Mouse (Mus musculus): ENCODE results near the gene Macrod2. TPM values are rescaled to one million over a fixed set of nuclear protein-coding genes. Genes with fewer than 3 reads are reported as not detected.

Gene Macrod2
- polyA plus RNA-seq, 1 experiment from 2014 or later, result 32.9 TPM

DNA sequence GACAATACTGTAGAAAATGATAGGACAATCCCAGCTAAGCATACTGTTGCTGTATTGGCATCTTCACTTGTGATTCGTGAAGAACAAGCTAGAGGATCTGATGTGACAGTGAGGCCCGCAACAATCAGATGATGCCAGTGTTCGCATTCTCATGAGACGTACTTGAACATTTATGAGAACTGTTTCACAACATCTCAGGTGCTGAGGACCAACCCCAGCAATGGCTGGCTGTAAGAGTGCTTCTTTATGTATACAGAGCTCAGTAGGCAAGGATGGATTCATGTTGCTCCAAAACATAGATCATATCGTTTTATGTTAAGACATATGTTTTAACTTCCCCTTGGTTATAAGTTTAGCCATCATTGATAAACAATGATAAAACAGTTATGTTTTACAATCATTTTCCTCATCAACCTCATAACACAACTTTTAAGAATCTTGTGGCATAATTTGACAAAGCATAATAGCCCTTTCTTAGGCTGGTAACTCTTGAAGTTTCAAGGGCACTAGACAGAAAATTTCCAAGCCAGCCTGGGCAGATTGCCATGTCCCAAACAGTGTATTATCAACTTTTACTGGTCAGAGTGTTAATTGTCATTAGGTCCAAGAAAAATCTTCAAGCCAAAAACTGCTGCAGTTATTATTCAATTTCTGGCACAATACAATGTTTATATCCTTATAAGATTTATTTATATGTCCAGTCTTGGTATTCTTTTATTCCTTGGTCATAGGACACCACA is 140.9 kb downstream of the Macrod2 start:
- H3K36me3 ChIP-seq (ENCODE audit: control insufficient read depth, insufficient read depth, low read length), result no peaks in the 10 kb centered on the region
- H3K9me3 ChIP-seq (ENCODE audit: control insufficient read depth, low read length), result no peaks in the 10 kb centered on the region
- H3K4me3 ChIP-seq (ENCODE audit: low read length), result no peak overlapping the region
- no peak overlapping the region for H3K4me2 ChIP-seq (ENCODE audit: low read depth, low read length)
- 88% methylated on average over 5 of the region's 5 CpGs for WGBS
- no peak overlapping the region for H3K9ac ChIP-seq (ENCODE audit: low read depth, low read length)
- H3K4me1 ChIP-seq (ENCODE audit: control insufficient read depth, insufficient read depth, low read length), result no peaks in the 10 kb centered on the region
- H3K27ac ChIP-seq (ENCODE audit: low read length), result no peak overlapping the region
- no peak for ATAC-seq
- no peaks in the 10 kb centered on the region for H3K27me3 ChIP-seq (replicated peaks; ENCODE audit: control insufficient read depth, insufficient read depth, low read length)

DNA sequence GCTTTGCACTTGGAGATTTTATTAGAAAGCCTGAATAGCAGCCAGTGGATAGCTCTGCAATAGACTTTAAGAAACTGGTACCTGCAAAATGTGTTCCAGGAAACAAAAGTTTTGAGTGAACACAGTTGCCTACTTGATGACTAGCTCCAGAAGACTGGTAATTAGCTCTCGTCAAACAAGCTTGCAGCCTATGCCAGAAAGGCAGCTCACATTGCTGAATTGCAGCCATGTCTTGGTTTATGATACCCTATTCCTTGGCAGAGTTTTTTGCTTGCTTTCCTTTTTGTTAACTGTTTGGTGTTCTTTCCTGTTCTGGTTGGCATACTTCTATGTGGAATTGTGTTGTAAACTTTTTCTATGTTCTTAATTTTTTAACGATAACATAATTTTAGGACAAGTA is 154.2 kb downstream of the Macrod2 start:
- Histone ChIP-seq H3K4me3 (ENCODE audit: low read length) (no peak overlapping the region), H3K4me2 (ENCODE audit: low read depth, low read length) (no peak overlapping the region), H3K9ac (ENCODE audit: low read depth, low read length) (no peak overlapping the region), H3K4me1 (ENCODE audit: control insufficient read depth, insufficient read depth, low read length) (no peaks in the 10 kb centered on the region), H3K27me3 (replicated peaks; ENCODE audit: control insufficient read depth, insufficient read depth, low read length) (no peaks in the 10 kb centered on the region), H3K27ac (ENCODE audit: low read length) (no peak overlapping the region), H3K36me3 (ENCODE audit: control insufficient read depth, insufficient read depth, low read length) (no peaks in the 10 kb centered on the region), H3K9me3 (ENCODE audit: control insufficient read depth, low read length) (no peaks in the 10 kb centered on the region)
- ATAC-seq, result no peak
- 64% methylated on average over 2 of the region's 2 CpGs for WGBS

DNA sequence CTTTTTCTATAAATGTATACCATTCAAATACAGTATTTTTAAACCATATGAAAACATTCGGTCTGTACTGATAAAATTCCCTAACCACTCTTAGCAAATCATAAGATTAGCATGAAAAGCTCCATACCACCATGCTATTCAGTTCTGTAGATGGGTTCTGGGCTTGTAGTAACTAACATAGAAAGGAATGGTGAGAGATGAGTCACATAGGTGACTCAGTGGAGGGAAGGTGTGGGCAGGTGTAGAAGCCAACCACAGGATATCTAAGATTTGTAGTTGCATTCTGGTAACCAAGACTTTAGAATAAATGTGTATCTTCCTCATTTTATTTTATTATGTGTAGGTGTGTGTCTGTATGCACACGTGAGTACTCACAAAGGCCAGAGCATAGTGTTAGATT is 166.3 kb downstream of the Macrod2 start:
- Histone ChIP-seq H3K4me3 (ENCODE audit: low read length) (no peak overlapping the region), H3K27ac (ENCODE audit: low read length) (no peak overlapping the region), H3K9ac (ENCODE audit: low read depth, low read length) (no peak overlapping the region), H3K36me3 (ENCODE audit: control insufficient read depth, insufficient read depth, low read length) (no peaks in the 10 kb centered on the region), H3K4me1 (ENCODE audit: control insufficient read depth, insufficient read depth, low read length) (no peaks in the 10 kb centered on the region), H3K27me3 (replicated peaks; ENCODE audit: control insufficient read depth, insufficient read depth, low read length) (no peaks in the 10 kb centered on the region), H3K9me3 (ENCODE audit: control insufficient read depth, low read length) (no peaks in the 10 kb centered on the region), H3K4me2 (ENCODE audit: low read depth, low read length) (no peak overlapping the region)
- ATAC-seq, result no peak
- WGBS, result 87% methylated on average over 2 of the region's 2 CpGs

DNA sequence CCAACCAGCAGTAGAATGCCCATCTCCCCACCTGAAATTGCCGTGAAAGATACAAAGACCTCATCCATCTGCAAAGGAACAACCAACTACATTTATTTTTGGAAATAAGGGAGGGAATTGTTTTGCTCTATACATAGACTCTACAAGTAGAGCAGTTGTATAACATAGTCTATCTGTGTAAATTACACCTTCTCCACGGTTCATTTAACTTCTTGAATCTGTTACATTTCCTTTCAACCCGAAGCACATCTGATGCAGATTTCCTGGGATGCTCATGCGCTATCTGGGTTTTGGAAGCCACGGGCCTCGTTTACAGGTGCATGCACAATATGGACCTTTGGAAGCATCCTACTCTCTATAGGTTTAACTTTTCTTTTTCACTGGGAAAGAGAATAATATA is 175.8 kb downstream of the Macrod2 start:
- H3K27me3 ChIP-seq (replicated peaks; ENCODE audit: control insufficient read depth, insufficient read depth, low read length), result no peaks in the 10 kb centered on the region
- 91% methylated on average over 6 of the region's 6 CpGs for WGBS
- ATAC-seq, result no peak
- H3K4me3 ChIP-seq (ENCODE audit: low read length), result no peak overlapping the region
- H3K9me3 ChIP-seq (ENCODE audit: control insufficient read depth, low read length), result no peaks in the 10 kb centered on the region
- H3K36me3 ChIP-seq (ENCODE audit: control insufficient read depth, insufficient read depth, low read length), result no peaks in the 10 kb centered on the region
- no peak overlapping the region for H3K4me2 ChIP-seq (ENCODE audit: low read depth, low read length)
- no peak overlapping the region for H3K27ac ChIP-seq (ENCODE audit: low read length)
- H3K4me1 ChIP-seq (ENCODE audit: control insufficient read depth, insufficient read depth, low read length), result no peaks in the 10 kb centered on the region
- H3K9ac ChIP-seq (ENCODE audit: low read depth, low read length), result no peak overlapping the region

DNA sequence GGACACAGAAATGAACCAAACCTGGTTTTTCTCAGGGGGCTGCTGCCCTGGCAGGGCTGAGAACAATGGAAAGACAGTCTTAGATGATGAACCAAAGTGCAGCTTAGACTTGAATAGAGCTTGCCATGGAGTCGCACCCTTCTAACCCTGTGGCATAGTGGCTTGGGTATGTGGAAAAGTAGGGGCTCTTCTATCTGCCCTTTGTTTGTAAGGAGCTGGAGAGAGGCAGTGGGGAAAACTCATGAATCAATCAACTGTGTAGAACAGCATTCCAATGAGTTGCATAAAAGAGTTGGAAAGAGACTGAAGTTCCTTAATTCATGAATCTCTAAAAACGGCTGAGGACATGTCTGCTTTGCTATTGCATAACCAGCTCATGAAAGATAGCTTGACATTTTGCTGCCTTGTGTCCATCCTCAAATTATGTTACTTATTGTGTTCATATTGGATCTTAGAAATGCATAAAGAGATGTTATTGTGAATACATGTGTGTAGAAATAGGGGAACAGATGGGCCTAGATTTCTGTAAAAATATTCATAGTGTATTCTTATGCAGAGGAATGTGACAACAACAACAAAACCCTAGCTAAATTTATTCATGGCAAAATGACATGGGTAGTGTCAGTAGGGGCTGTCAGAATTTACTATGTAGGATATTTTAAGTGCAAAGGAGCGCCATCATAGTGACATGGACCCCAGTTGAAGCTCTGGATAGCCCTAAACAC is 197.6 kb downstream of the Macrod2 start:
- 69% methylated on average over 3 of the region's 3 CpGs for WGBS
- no peak for ATAC-seq
- no peak overlapping the region for H3K9ac ChIP-seq (ENCODE audit: low read depth, low read length)
- no peak overlapping the region for H3K27ac ChIP-seq (ENCODE audit: low read length)
- H3K9me3 ChIP-seq (ENCODE audit: control insufficient read depth, low read length), result no peaks in the 10 kb centered on the region
- H3K27me3 ChIP-seq (replicated peaks; ENCODE audit: control insufficient read depth, insufficient read depth, low read length), result no peaks in the 10 kb centered on the region
- no peaks in the 10 kb centered on the region for H3K36me3 ChIP-seq (ENCODE audit: control insufficient read depth, insufficient read depth, low read length)
- no peak overlapping the region for H3K4me2 ChIP-seq (ENCODE audit: low read depth, low read length)
- no peak overlapping the region for H3K4me3 ChIP-seq (ENCODE audit: low read length)
- H3K4me1 ChIP-seq (ENCODE audit: control insufficient read depth, insufficient read depth, low read length), result no peaks in the 10 kb centered on the region

DNA sequence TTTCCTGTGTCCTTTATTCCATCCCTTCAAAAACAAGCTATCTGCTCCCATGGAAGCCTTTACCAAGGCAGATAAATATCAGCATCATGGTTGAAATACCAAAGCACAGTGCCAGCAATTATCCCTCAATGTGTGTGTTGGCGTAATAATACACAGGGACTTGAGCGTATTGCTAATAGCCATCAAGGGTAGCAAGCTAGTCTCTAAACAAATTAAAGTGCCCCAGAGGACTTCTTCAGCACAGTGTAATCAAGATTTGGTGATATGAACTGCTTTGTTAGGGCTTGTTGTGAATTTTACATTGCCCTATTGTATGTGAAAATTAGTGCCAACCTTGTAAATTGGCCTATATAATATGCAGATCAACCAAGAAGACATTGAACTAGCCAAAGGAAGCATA is 201.8 kb downstream of the Macrod2 start:
- Histone ChIP-seq H3K27ac (ENCODE audit: low read length) (no peak overlapping the region), H3K4me3 (ENCODE audit: low read length) (no peak overlapping the region), H3K9me3 (ENCODE audit: control insufficient read depth, low read length) (no peaks in the 10 kb centered on the region), H3K4me2 (ENCODE audit: low read depth, low read length) (no peak overlapping the region), H3K36me3 (ENCODE audit: control insufficient read depth, insufficient read depth, low read length) (no peaks in the 10 kb centered on the region), H3K9ac (ENCODE audit: low read depth, low read length) (no peak overlapping the region), H3K27me3 (replicated peaks; ENCODE audit: control insufficient read depth, insufficient read depth, low read length) (no peaks in the 10 kb centered on the region), H3K4me1 (ENCODE audit: control insufficient read depth, insufficient read depth, low read length) (no peaks in the 10 kb centered on the region)
- 86% methylated on average over 2 of the region's 2 CpGs for WGBS
- ATAC-seq, result no peak

DNA sequence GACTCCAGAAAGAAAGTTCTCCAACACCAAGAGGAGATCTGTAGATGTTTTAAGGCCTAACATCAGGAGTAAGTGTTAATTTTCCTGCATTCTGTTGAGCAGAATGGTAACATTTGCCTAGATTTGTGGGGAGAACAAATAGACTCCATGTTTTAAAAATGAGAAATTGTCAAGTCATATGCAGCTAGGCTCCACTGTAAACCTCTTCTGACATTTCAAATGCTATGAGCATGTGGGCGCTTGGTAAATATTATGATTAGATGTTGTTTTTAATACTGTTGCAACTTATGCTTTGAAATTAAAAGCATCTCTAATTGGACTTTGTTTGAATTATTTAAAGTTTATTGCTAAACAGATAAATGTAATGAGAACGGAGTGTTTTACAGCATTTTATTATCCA is 220.3 kb downstream of the Macrod2 start:
- WGBS, result 80% methylated on average over 2 of the region's 2 CpGs
- no peak for ATAC-seq

DNA sequence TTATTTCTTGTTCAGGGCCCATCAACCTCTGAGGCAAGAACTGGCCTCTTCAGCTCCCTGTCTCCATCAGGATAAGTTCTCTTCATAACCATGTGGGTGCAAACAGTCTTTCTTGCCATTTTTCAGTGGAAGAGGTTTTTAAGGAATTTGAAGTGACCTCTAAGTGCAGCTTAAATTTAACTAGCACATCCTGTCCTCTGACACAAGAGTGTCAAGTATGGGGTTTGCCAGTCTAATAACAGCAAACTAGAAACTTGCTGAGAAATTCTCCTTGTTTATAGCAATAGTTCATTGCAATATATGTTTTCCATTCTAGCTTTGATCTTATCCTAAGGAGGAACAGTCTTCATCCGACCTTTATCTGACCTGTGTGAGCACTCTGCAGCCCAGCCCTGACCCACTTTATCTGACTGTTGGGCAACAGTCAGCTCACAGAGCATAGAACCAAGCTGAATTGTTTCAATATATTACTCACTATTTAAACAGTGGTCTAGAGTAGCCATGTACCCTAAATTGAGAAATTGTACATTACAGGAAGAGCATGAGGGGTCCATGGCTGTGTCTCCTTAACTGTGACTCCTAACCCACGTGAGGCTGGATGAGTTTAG is 226.7 kb downstream of the Macrod2 start:
- Histone ChIP-seq H3K27me3 (replicated peaks; ENCODE audit: control insufficient read depth, insufficient read depth, low read length) (no peaks in the 10 kb centered on the region), H3K9me3 (ENCODE audit: control insufficient read depth, low read length) (no peaks in the 10 kb centered on the region), H3K4me2 (ENCODE audit: low read depth, low read length) (no peak overlapping the region), H3K9ac (ENCODE audit: low read depth, low read length) (no peak overlapping the region), H3K4me3 (ENCODE audit: low read length) (no peak overlapping the region), H3K36me3 (ENCODE audit: control insufficient read depth, insufficient read depth, low read length) (no peaks in the 10 kb centered on the region), H3K27ac (ENCODE audit: low read length) (no peak overlapping the region), H3K4me1 (ENCODE audit: control insufficient read depth, insufficient read depth, low read length) (no peaks in the 10 kb centered on the region)
- ATAC-seq, result no peak
- WGBS, result 69% methylated on average over 2 of the region's 2 CpGs

More for the DNA sequence above, 220.3 kb downstream of the Macrod2 start:
- H3K9me3 ChIP-seq (ENCODE audit: control insufficient read depth, low read length), result no peaks in the 10 kb centered on the region
- H3K27me3 ChIP-seq (replicated peaks; ENCODE audit: control insufficient read depth, insufficient read depth, low read length), result no peaks in the 10 kb centered on the region
- no peaks in the 10 kb centered on the region for H3K36me3 ChIP-seq (ENCODE audit: control insufficient read depth, insufficient read depth, low read length)
- H3K9ac ChIP-seq (ENCODE audit: low read depth, low read length), result no peak overlapping the region
- no peak overlapping the region for H3K4me3 ChIP-seq (ENCODE audit: low read length)
- H3K4me2 ChIP-seq (ENCODE audit: low read depth, low read length), result no peak overlapping the region
- no peak overlapping the region for H3K27ac ChIP-seq (ENCODE audit: low read length)
- H3K4me1 ChIP-seq (ENCODE audit: control insufficient read depth, insufficient read depth, low read length), result no peaks in the 10 kb centered on the region

DNA sequence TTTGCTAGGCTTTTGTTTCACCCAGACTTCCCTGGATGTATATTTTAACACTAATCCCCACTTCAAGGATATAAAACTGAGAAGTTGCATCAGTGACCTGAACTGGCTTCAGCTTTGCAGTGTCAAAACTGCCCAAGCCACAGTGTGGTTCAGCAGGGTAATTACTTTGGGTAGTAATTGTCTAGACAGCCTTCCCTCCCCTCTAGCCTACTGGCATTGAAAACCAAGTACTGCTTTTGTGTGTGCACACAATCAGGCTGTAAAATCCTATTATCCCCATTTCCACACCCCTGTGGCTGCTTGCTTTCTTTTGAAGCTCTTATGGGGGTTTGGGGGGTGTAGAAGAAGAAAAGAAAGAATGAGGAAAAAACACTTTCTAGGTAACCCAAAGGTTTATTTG is 258.4 kb downstream of the Macrod2 start:
- Histone ChIP-seq H3K9ac (ENCODE audit: low read depth, low read length) (no peak overlapping the region), H3K4me1 (ENCODE audit: control insufficient read depth, insufficient read depth, low read length) (no peaks in the 10 kb centered on the region), H3K9me3 (ENCODE audit: control insufficient read depth, low read length) (no peaks in the 10 kb centered on the region), H3K36me3 (ENCODE audit: control insufficient read depth, insufficient read depth, low read length) (no peaks in the 10 kb centered on the region), H3K4me3 (ENCODE audit: low read length) (no peak overlapping the region), H3K4me2 (ENCODE audit: low read depth, low read length) (no peak overlapping the region), H3K27me3 (replicated peaks; ENCODE audit: control insufficient read depth, insufficient read depth, low read length) (no peaks in the 10 kb centered on the region), H3K27ac (ENCODE audit: low read length) (no peak overlapping the region)
- ATAC-seq, result no peak

Measured in intestine, embryonic 16.5 days (tissue).